Mouse (Mus musculus) brain, embryonic 14.5 days (tissue): Measurements from ENCODE around the gene Sds.

Experiments used
- CTCF ChIP-seq: fragments of 200-500 bp; IDR thresholded peaks from 2 replicates; pipeline ENCODE4 v1.5.1; 2012; ENCODE audit warnings: inconsistent platforms, mild to moderate bottlenecking, moderate library complexity, borderline replicate concordance; ENCODE audit not compliant: insufficient read depth, insufficient read length; ENCODE audit errors: extremely low read depth
- POLR2A ChIP-seq: fragments of 200-500 bp; IDR thresholded peaks from 2 replicates; pipeline ENCODE4 v1.6.1; 2012; ENCODE audit warnings: mild to moderate bottlenecking, inconsistent platforms, borderline replicate concordance; ENCODE audit not compliant: poor library complexity, insufficient read depth, insufficient read length, severe bottlenecking; ENCODE audit errors: extremely low read depth

GRCm38 (mm10) chr5:120490679-120491192 is 14.4 kb downstream of the Sds start:
- TF ChIP-seq CTCF (no peak), POLR2A (no peak)
